Mouse (Mus musculus): Measurements from ENCODE around the gene Dgke. TPM values are rescaled to one million over a fixed set of nuclear protein-coding genes. Genes with fewer than 3 reads are reported as not detected.

The Dgke gene
- polyA plus RNA-seq, 1 experiment from 2014 or later = 1.9 TPM

DNA sequence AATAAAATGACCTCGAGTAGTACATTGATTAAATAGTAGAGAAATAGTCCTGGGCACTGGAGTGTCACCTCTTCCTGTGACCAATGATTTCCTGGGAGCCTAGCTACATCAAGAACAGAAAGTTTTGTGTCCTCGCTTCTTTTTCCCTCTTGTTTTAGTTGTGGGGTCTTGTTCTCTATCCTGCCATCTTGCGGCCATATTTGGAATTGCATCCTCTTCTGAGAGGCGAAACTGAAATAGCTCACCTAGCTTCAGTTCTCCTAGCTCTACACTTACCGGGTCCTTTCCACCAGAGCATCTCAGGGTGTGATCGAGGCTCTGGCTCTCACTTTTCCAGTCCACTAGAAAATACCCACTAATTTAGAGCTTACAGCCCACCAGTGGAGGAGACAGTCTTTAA, 2.7 kb upstream of the Dgke start:
- DNase-seq (ENCODE audit: low spot score) = peak; percentile 57
- H3K27ac ChIP-seq (replicated peaks) = no peak overlapping the region
- H3K9ac ChIP-seq (ENCODE audit: low read length) = no peak overlapping the region
- ATAC-seq (ENCODE audit: low FRiP score, low TSS enrichment) = no peak
- 20% methylated on average over 6 of the region's 6 CpGs for WGBS
- H3K27me3 ChIP-seq (ENCODE audit: control insufficient read depth, insufficient read depth, low read length) = no peaks in the 10 kb centered on the region
- no peaks in the 10 kb centered on the region for H3K9me3 ChIP-seq (ENCODE audit: control insufficient read depth, low read length)
- no peak overlapping the region for H3K4me2 ChIP-seq (replicated peaks; ENCODE audit: low read depth)
- H3K4me1 ChIP-seq (replicated peaks; ENCODE audit: control insufficient read depth, insufficient read depth) = no peaks in the 10 kb centered on the region
- H3K36me3 ChIP-seq (ENCODE audit: control insufficient read depth, insufficient read depth, low read length) = no peaks in the 10 kb centered on the region
- H3K4me3 ChIP-seq (ENCODE audit: low read depth, low read length) = no peak overlapping the region
- TF ChIP-seq EP300 (optimal IDR thresholded peaks at IDR 0.05) (no peak), CTCF (IDR thresholded peaks at IDR 0.05; ENCODE audit: low read depth) (peak; percentile 85)

DNA sequence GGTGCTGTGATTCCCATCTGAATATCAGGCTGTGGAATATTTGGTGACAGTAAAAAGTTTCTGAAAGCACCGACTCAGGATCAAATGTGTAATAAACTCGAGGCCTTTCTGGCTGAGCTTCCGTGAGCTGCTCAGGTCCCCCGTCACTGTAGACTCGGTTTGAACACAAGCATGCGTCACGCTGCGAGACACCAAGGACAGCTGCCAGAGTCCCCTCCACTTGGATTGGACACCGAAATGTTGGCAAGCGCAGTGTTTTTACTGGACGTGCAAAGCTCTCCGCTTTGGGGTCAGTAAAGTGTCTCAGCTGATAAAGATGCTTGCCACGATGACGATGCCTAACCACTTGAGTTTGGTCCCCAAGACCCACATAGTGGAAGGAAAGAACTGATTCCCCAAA, 2.0 kb upstream of the Dgke start:
- Histone ChIP-seq H3K9ac (ENCODE audit: low read length) (no peak overlapping the region), H3K9me3 (ENCODE audit: control insufficient read depth, low read length) (no peaks in the 10 kb centered on the region), H3K27ac (replicated peaks) (no peak overlapping the region), H3K4me2 (replicated peaks; ENCODE audit: low read depth) (no peak overlapping the region), H3K27me3 (ENCODE audit: control insufficient read depth, insufficient read depth, low read length) (no peaks in the 10 kb centered on the region), H3K36me3 (ENCODE audit: control insufficient read depth, insufficient read depth, low read length) (no peaks in the 10 kb centered on the region), H3K4me1 (replicated peaks; ENCODE audit: control insufficient read depth, insufficient read depth) (no peaks in the 10 kb centered on the region), H3K4me3 (ENCODE audit: low read depth, low read length) (no peak overlapping the region)
- WGBS = 89% methylated on average over 14 of the region's 14 CpGs
- no peak for ATAC-seq (ENCODE audit: low FRiP score, low TSS enrichment)
- no peak for DNase-seq (ENCODE audit: low spot score)
- TF ChIP-seq EP300 (optimal IDR thresholded peaks at IDR 0.05) = no peak
- TF ChIP-seq CTCF (IDR thresholded peaks at IDR 0.05; ENCODE audit: low read depth) = no peak

- Histone ChIP-seq H3K9ac (ENCODE audit: low read length) (no peak overlapping the region), H3K4me3 (ENCODE audit: low read depth, low read length) (no peak overlapping the region), H3K4me2 (replicated peaks; ENCODE audit: low read depth) (no peak overlapping the region), H3K36me3 (ENCODE audit: control insufficient read depth, insufficient read depth, low read length) (no peaks in the 10 kb centered on the region), H3K27me3 (ENCODE audit: control insufficient read depth, insufficient read depth, low read length) (no peaks in the 10 kb centered on the region), H3K9me3 (ENCODE audit: control insufficient read depth, low read length) (no peaks in the 10 kb centered on the region), H3K27ac (replicated peaks) (0 out of 2 replicates have a peak overlapping the region, but pooled peaks have one; percentile 35), H3K4me1 (replicated peaks; ENCODE audit: control insufficient read depth, insufficient read depth) (no peaks in the 10 kb centered on the region)
- DNase-seq (ENCODE audit: low spot score) = no peak
- WGBS = 64% methylated on average over 11 of the region's 11 CpGs
- TF ChIP-seq EP300 (optimal IDR thresholded peaks at IDR 0.05) = no peak
- TF ChIP-seq CTCF (IDR thresholded peaks at IDR 0.05; ENCODE audit: low read depth) = no peak
- no peak for ATAC-seq (ENCODE audit: low FRiP score, low TSS enrichment)
Observed at GRCm38 (mm10) chr11:89067871-89068490, 1.3 kb upstream of the Dgke start.

- no peak for TF ChIP-seq EP300 (optimal IDR thresholded peaks at IDR 0.05)
Observed at GRCm38 (mm10) chr11:89067301-89067822, 712 bp upstream of the Dgke start.

DNA sequence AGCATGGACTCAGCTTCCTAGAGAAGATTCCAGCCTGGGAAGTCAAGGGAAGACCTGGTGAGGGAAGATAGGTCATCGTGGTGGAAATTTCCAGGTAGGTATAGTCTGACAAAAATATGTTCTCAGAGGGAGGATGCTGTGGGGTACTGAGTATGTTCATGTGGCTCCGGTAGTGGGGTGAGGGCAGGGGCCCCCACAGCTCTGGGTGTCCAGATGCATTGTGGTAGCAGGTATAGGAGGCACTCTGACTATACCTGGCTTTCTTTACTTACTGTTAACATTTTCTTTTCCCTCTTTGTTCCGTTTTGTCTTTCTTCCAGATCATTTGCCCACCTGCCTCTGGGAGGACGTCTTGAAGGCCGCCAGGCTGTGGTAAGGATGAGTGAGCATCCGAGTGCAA, 524 bp downstream of the Dgke start:
- TF ChIP-seq CTCF (IDR thresholded peaks at IDR 0.05; ENCODE audit: low read depth) (no peak), EP300 (optimal IDR thresholded peaks at IDR 0.05) (no peak)
- 76% methylated on average over 6 of the region's 6 CpGs for WGBS

More at GRCm38 (mm10) chr11:89067301-89067822, 712 bp upstream of the Dgke start:
- 0 out of 2 replicates have a peak overlapping the region, but pooled peaks have one; percentile 35 for H3K27ac ChIP-seq (replicated peaks)
- no peaks in the 10 kb centered on the region for H3K27me3 ChIP-seq (ENCODE audit: control insufficient read depth, insufficient read depth, low read length)
- no peak overlapping the region for H3K4me3 ChIP-seq (ENCODE audit: low read depth, low read length)
- H3K9me3 ChIP-seq (ENCODE audit: control insufficient read depth, low read length) = no peaks in the 10 kb centered on the region
- H3K9ac ChIP-seq (ENCODE audit: low read length) = no peak overlapping the region
- no peaks in the 10 kb centered on the region for H3K4me1 ChIP-seq (replicated peaks; ENCODE audit: control insufficient read depth, insufficient read depth)
- no peak overlapping the region for H3K4me2 ChIP-seq (replicated peaks; ENCODE audit: low read depth)
- no peaks in the 10 kb centered on the region for H3K36me3 ChIP-seq (ENCODE audit: control insufficient read depth, insufficient read depth, low read length)
- no peak for DNase-seq (ENCODE audit: low spot score)
- 71% methylated on average over 6 of the region's 6 CpGs for WGBS
- ATAC-seq (ENCODE audit: low FRiP score, low TSS enrichment) = no peak

DNA sequence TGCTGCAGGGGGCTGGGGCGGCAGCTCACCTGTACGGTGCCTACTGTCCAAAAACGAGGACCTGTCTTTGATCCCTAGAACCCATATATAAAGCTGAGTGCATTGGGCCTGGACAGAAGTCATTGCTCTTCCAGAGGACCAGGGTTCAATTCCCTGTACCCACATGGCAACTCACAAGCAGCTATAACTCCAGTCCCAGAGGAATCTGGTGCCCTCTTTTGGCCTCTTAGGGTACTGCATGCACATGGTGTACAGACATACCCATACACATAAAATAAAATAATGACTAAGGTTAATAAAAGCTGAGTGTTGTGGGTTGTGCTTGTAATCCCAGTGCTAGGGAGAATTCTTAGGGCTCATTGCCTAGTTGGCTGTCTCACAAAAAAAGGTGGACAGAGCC, 1.4 kb downstream of the Dgke start:
- peak; percentile 59 for TF ChIP-seq CTCF (IDR thresholded peaks at IDR 0.05; ENCODE audit: low read depth)
- TF ChIP-seq EP300 (optimal IDR thresholded peaks at IDR 0.05) = no peak
- H3K4me3 ChIP-seq (ENCODE audit: low read depth, low read length) = no peak overlapping the region

More for the DNA sequence above, 524 bp downstream of the Dgke start:
- H3K4me3 ChIP-seq (ENCODE audit: low read depth, low read length) = no peak overlapping the region
- H3K4me2 ChIP-seq (replicated peaks; ENCODE audit: low read depth) = no peak overlapping the region
- ATAC-seq (ENCODE audit: low FRiP score, low TSS enrichment) = no peak
- DNase-seq (ENCODE audit: low spot score) = no peak
- H3K36me3 ChIP-seq (ENCODE audit: control insufficient read depth, insufficient read depth, low read length) = no peaks in the 10 kb centered on the region
- H3K27me3 ChIP-seq (ENCODE audit: control insufficient read depth, insufficient read depth, low read length) = no peaks in the 10 kb centered on the region
- H3K4me1 ChIP-seq (replicated peaks; ENCODE audit: control insufficient read depth, insufficient read depth) = no peaks in the 10 kb centered on the region
- H3K9me3 ChIP-seq (ENCODE audit: control insufficient read depth, low read length) = no peaks in the 10 kb centered on the region
- H3K27ac ChIP-seq (replicated peaks) = no peak overlapping the region
- H3K9ac ChIP-seq (ENCODE audit: low read length) = no peak overlapping the region

More for the DNA sequence above, 1.4 kb downstream of the Dgke start:
- Histone ChIP-seq H3K4me1 (replicated peaks; ENCODE audit: control insufficient read depth, insufficient read depth) (no peaks in the 10 kb centered on the region), H3K27ac (replicated peaks) (no peak overlapping the region), H3K27me3 (ENCODE audit: control insufficient read depth, insufficient read depth, low read length) (no peaks in the 10 kb centered on the region), H3K9ac (ENCODE audit: low read length) (no peak overlapping the region), H3K36me3 (ENCODE audit: control insufficient read depth, insufficient read depth, low read length) (no peaks in the 10 kb centered on the region), H3K9me3 (ENCODE audit: control insufficient read depth, low read length) (no peaks in the 10 kb centered on the region), H3K4me2 (replicated peaks; ENCODE audit: low read depth) (no peak overlapping the region)
- 96% methylated on average over 3 of the region's 3 CpGs for WGBS
- ATAC-seq (ENCODE audit: low FRiP score, low TSS enrichment) = no peak
- DNase-seq (ENCODE audit: low spot score) = no peak

Data from stomach, postnatal 0 days (tissue).